11 mouse cellular contexts compared by ENCODE assay signal in the genomic region with DNA sequence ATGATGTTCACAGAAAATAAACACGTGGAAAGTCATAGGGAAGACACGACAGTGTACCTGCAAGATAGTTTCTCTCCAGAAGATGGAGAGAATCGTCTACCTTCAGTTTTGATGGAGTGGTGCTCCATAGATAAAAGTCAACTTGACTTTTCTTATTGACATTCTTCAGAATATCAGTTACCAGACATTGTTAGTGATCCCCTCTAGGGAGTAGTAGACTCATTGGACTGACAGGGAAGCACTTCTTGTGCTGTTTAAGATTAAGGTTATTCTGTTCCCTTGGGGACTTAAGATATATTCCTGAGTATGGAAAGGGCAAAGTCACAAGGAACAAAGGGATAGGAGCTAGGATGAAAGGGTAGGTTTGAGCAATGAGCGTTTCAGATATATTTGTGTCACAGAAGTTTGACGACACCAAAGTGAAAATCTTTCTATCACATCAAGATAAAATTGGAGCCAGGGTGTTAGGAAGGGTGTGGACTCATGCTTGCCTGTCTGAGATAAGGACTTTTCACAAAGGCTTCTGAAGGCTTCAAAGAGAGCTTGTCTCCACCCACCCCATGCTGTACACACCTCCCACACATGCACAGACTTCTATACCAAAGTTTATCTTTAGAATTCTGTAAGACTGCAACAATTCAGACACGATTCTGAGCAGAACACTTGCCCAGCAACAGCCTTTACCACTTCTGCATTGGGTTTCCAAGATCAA.
DNase-seq lines count a peak whose midpoint lies in the region.
"Had no signal": no experiment of that assay in that cellular context is flagged by ENCODE, and none has a peak within 500 bp of the region (broad histone marks: within the 10 kb centered on the region; RNA-seq: fewer than 3 reads in every experiment).

No protein-coding gene starts in this region.

- DNase-seq in spleen, postnatal 36 days (ENCODE audit: low spot score in 2 of 2) = peak; percentile 11 to 22
- no peak for DNase-seq in spleen, postnatal 14 days (ENCODE audit: low spot score in 2 of 2)
- DNase-seq in c-Kit-positive CD71-positive TER-119-negative erythroid progenitor cells, embryonic 14.5 days (ENCODE audit: low read depth) = peak; percentile 63
- DNase-seq in left cerebral cortex, postnatal 25 days (ENCODE audit: low spot score in 2 of 2) = peak; percentile 14 to 92
- peak; percentile 61 for DNase-seq in naive thymus-derived CD4-positive, alpha-beta T cell, adult 2 months (ENCODE audit: low read depth)
- no peak for DNase-seq in thymus, postnatal 25 days
- DNase-seq in cerebellum, postnatal 25 days = no peak
- DNase-seq: cerebellum, adult 9-10 months; gastrocnemius, postnatal 10 days; lung, postnatal 4 days; thymus, postnatal 36 days had no signal

- intact Hi-C loops in left cerebral cortex, postnatal 25 days (cut with DNase I) = loop anchor here (2.0 to 5.0 kb wide), 2 partner anchors 13 to 153 kb away; no protein-coding TSS in a partner anchor

Comparison
In these comparisons a context has a peak if more than half of its experiments do, and no peak if none do; other contexts are left out.
1. DNase-seq: peak in spleen, postnatal 36 days (2 of 2), c-Kit-positive CD71-positive TER-119-negative erythroid progenitor cells, embryonic 14.5 days (single experiment), left cerebral cortex, postnatal 25 days (2 of 2) and naive thymus-derived CD4-positive, alpha-beta T cell, adult 2 months (single experiment); none in spleen, postnatal 14 days (0 of 2), thymus, postnatal 25 days (single experiment) and cerebellum, postnatal 25 days (0 of 2).